Comparison of ENCODE assay signal across 21 mouse cellular contexts in the genomic region with DNA sequence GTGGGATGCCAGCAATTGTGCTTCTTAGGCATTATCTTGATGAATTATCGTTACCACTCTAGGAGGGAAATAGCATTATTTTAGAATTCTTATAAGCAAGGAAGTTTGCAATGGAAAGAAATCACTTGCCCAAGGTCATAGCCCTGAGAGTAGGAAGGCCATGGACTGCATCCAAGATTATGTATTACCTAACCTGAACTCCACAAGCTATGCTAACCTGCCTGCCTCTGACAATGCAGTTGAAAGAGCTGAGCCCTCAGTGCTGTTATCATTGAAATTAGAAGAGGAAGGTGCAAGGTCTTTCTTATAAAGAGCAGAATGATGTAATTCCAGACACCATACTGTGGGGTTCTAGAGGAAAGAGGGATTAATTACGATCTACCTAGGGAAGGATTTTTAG.
DNase-seq lines count a peak whose midpoint lies in the region; ATAC-seq lines count a peak whose summit lies in the region.
"Had no signal": no experiment of that assay in that cellular context is flagged by ENCODE, and none has a peak within 500 bp of the region (broad histone marks: within the 10 kb centered on the region; RNA-seq: fewer than 3 reads in every experiment).

No protein-coding gene starts in this region.

- H3K4me3 ChIP-seq in liver, embryonic 16.5 days (ENCODE audit: low read depth, low read length) = no peak overlapping the region
- H3K4me3 ChIP-seq in liver, embryonic 11.5 days (ENCODE audit: low read depth, low read length) = no peak overlapping the region
- H3K4me3 ChIP-seq: forebrain, embryonic 13.5 days; gastrocnemius, adult 2 months; hindbrain, embryonic 12.5 days; limb, embryonic 13.5 days; stomach, embryonic 15.5 days had no signal

- H3K4me1 ChIP-seq in liver, embryonic 16.5 days (ENCODE audit: control insufficient read depth, low read depth, low read length) = no peaks in the 10 kb centered on the region; the same call in 1 of the 2 replicates
- no peaks in the 10 kb centered on the region; the same call in 1 of the 2 replicates for H3K4me1 ChIP-seq in liver, embryonic 11.5 days (replicated peaks; ENCODE audit: control insufficient read depth, insufficient read depth, low read length)

- H3K36me3 ChIP-seq in liver, embryonic 16.5 days (ENCODE audit: control insufficient read depth, insufficient read depth) = no peaks in the 10 kb centered on the region
- no peaks in the 10 kb centered on the region for H3K36me3 ChIP-seq in liver, embryonic 11.5 days (ENCODE audit: control insufficient read depth, insufficient read depth, low read length)
- H3K36me3 ChIP-seq: hindbrain, embryonic 12.5 days; limb, embryonic 13.5 days; stomach, embryonic 15.5 days had no signal

- no peak overlapping the region for H3K9ac ChIP-seq in liver, embryonic 16.5 days (ENCODE audit: low read depth, low read length)
- no peak overlapping the region for H3K9ac ChIP-seq in liver, embryonic 11.5 days (ENCODE audit: low read depth, low read length)
- H3K9ac ChIP-seq: forebrain, embryonic 13.5 days; hindbrain, embryonic 12.5 days; limb, embryonic 13.5 days; stomach, embryonic 15.5 days had no signal

- peak; percentile 67; the same call in 1 of the 2 replicates for ATAC-seq in liver, embryonic 16.5 days (ENCODE audit: low read depth)
- ATAC-seq in liver, embryonic 11.5 days (replicated peaks; ENCODE audit: low FRiP score) = no peak
- ATAC-seq: forebrain, embryonic 13.5 days; intestine, postnatal 0 days had no signal

- no peak overlapping the region for H3K4me2 ChIP-seq in liver, embryonic 16.5 days (ENCODE audit: low read depth, low read length)
- H3K4me2 ChIP-seq in liver, embryonic 11.5 days = no peak overlapping the region
- H3K4me2 ChIP-seq: forebrain, embryonic 13.5 days; hindbrain, embryonic 12.5 days; limb, embryonic 13.5 days; midbrain, embryonic 11.5 days; stomach, embryonic 15.5 days had no signal

- 74% methylated on average over 2 of the region's 2 CpGs for WGBS in liver, embryonic 16.5 days (ENCODE audit: insufficient replicate concordance)
- WGBS in liver, embryonic 11.5 days = 83% methylated on average over 2 of the region's 2 CpGs

- H3K27me3 ChIP-seq in liver, embryonic 16.5 days (ENCODE audit: control insufficient read depth, insufficient read depth, low read depth, low read length) = no peaks in the 10 kb centered on the region
- H3K27me3 ChIP-seq in liver, embryonic 11.5 days (replicated peaks; ENCODE audit: control insufficient read depth, insufficient read depth, low read length) = no peaks in the 10 kb centered on the region
- H3K27me3 ChIP-seq: forebrain, embryonic 13.5 days; hindbrain, embryonic 12.5 days; limb, embryonic 13.5 days; stomach, embryonic 15.5 days had no signal

- H3K9me3 ChIP-seq in liver, embryonic 16.5 days (replicated peaks; ENCODE audit: control insufficient read depth, low read length) = no peaks in the 10 kb centered on the region
- H3K9me3 ChIP-seq in liver, embryonic 11.5 days (ENCODE audit: control insufficient read depth, low read length) = no peaks in the 10 kb centered on the region
- H3K9me3 ChIP-seq: forebrain, embryonic 13.5 days; hindbrain, embryonic 12.5 days; limb, embryonic 13.5 days; stomach, embryonic 15.5 days had no signal

- H3K27ac ChIP-seq in liver, embryonic 16.5 days (ENCODE audit: low read length) = no peak overlapping the region
- no peak overlapping the region for H3K27ac ChIP-seq in liver, embryonic 11.5 days (ENCODE audit: low read depth, low read length)
- H3K27ac ChIP-seq: forebrain, embryonic 13.5 days; gastrocnemius, adult 2 months; hindbrain, embryonic 12.5 days; limb, embryonic 13.5 days; stomach, embryonic 15.5 days had no signal

- DNase-seq in adrenal gland, adult 2 months = peak; percentile 72
- DNase-seq in adrenal gland, adult 18-20 months (ENCODE audit: low spot score in 2 of 2) = no peak
- DNase-seq in kidney, adult 8-10 months = peak; percentile 53 to 83
- no peak for DNase-seq in kidney, postnatal 10 days
- DNase-seq in liver, embryonic 11.5 days (ENCODE audit: low spot score) = no peak
- no peak for DNase-seq in spleen, adult 18-20 months
- DNase-seq: gastrocnemius, adult 2 months; layer of hippocampus, postnatal 36 days; lung, adult 2 months; lung, postnatal 14 days; right cerebral cortex, adult 18-20 months; right cerebral cortex, postnatal 4 days; thymus, adult 18-20 months; thymus, postnatal 36 days had no signal

Comparison
In these comparisons a context has a peak if more than half of its experiments do, and no peak if none do; other contexts are left out.
1. DNase-seq: peak in adrenal gland, adult 2 months (single experiment) and kidney, adult 8-10 months (2 of 2); none in adrenal gland, adult 18-20 months (0 of 2), kidney, postnatal 10 days (single experiment), liver, embryonic 11.5 days (single experiment) and spleen, adult 18-20 months (0 of 2).